In the genomic region with DNA sequence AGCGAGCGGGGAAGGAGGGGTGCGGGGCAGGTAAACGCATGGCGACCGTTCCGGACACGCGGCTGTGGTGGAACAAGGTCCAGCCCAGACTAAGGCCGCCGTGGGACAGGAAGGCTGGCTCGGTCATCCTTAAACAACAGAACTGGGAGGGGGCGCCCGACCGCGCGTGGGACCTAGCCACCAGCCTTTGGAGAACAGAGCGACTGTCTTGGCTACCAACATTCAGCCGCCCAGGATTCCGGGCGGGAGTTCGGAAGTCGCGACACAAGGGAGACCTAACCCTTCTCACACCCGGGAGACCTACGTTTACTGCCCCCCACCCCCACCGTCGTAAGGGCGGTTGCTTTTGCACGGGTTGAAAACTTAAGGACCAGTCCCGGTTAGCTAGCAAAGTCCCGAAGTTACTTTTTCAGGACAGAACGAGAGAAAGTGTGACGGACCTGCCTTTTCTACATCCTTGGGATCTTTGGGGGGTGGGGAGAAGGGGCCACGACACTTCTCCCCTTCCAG, we compare ENCODE assay signal across 7 mouse cellular contexts.
DNase-seq lines count a peak whose midpoint lies in the region; ATAC-seq and TF ChIP-seq lines count a peak whose summit lies in the region.
"Not testable (repeated sequence)": the region's sequence is repeated elsewhere in the genome, so short reads cannot be mapped to it uniquely, and the experiment has no call there.

No protein-coding gene starts in this region.

- H3K36me3 ChIP-seq in heart, embryonic 16.5 days (ENCODE audit: control insufficient read depth, insufficient read depth); kidney, adult 2 months (ENCODE audit: control insufficient read depth, insufficient read depth, low read length); limb, embryonic 14.5 days (ENCODE audit: control insufficient read depth, insufficient read depth, low read length); macrophage (ENCODE audit: inconsistent target): not testable (repeated sequence)

- H3K4me1 ChIP-seq in embryonic fibroblast, embryonic 13.5 days (ENCODE audit: control insufficient read depth, insufficient read depth, low read length); heart, embryonic 16.5 days (ENCODE audit: control insufficient read depth, insufficient read depth, low read length); kidney, adult 2 months (ENCODE audit: control insufficient read depth, insufficient read depth, low read length); limb, embryonic 14.5 days (ENCODE audit: control insufficient read depth, insufficient read depth, low read length): not testable (repeated sequence)

- peak overlapping the region; percentile 34 for H3K9ac ChIP-seq in heart, embryonic 16.5 days (ENCODE audit: low read length)
- peak overlapping the region; percentile 43 for H3K9ac ChIP-seq in limb, embryonic 14.5 days (ENCODE audit: low read depth, low read length, severe bottlenecking)

- not testable (repeated sequence) for H3K9me3 ChIP-seq in heart, embryonic 16.5 days (replicated peaks; ENCODE audit: control insufficient read depth, low read length); limb, embryonic 14.5 days (ENCODE audit: control insufficient read depth, low read length)

- not testable (repeated sequence) for TF ChIP-seq CTCF in embryonic fibroblast, embryonic 13.5 days (IDR thresholded peaks at IDR 0.05; ENCODE audit: borderline replicate concordance, insufficient read depth, low read length); kidney, adult 2 months (conservative IDR thresholded peaks at IDR 0.05; ENCODE audit: insufficient read depth, insufficient read length, low read depth, low read length)

- H3K4me3 ChIP-seq in embryonic fibroblast, embryonic 13.5 days (ENCODE audit: insufficient read depth, low read length): peak overlapping the region; percentile 63
- H3K4me3 ChIP-seq in heart, embryonic 16.5 days (ENCODE audit: low read length): peak overlapping the region; percentile 62
- H3K4me3 ChIP-seq in kidney, adult 2 months (ENCODE audit: insufficient read depth, low read depth, low read length): peak overlapping the region; percentile 68
- peak overlapping the region; percentile 51 for H3K4me3 ChIP-seq in limb, embryonic 14.5 days (replicated peaks; ENCODE audit: low read length)
- H3K4me3 ChIP-seq in macrophage (ENCODE audit: inconsistent target): peak overlapping the region; percentile 26; the same call in 1 of the 2 replicates

- WGBS in heart, embryonic 16.5 days: 2% methylated on average over 35 of the region's 35 CpGs
- WGBS in kidney, adult 2 months: 1% methylated on average over 35 of the region's 35 CpGs
- 3% methylated on average over 34 of the region's 35 CpGs for WGBS in limb, embryonic 14.5 days
- 4% methylated on average over 35 of the region's 35 CpGs for WGBS in macrophage (ENCODE audit: missing documents)

- H3K79me2 ChIP-seq in macrophage (ENCODE audit: inconsistent target): not testable (repeated sequence)

- H3K4me2 ChIP-seq in heart, embryonic 16.5 days (ENCODE audit: low read depth, low read length): peak overlapping the region; percentile 99
- peak overlapping the region; percentile 99 for H3K4me2 ChIP-seq in limb, embryonic 14.5 days (replicated peaks; ENCODE audit: low read depth, low read length, severe bottlenecking)

- not testable (repeated sequence) for TF ChIP-seq POLR2A in embryonic fibroblast, embryonic 13.5 days (IDR thresholded peaks at IDR 0.05; ENCODE audit: low read depth, low read length); kidney, adult 2 months (IDR thresholded peaks at IDR 0.05; ENCODE audit: low read depth, low read length); limb, embryonic 14.5 days (IDR thresholded peaks at IDR 0.05; ENCODE audit: borderline replicate concordance, extremely low read depth, insufficient read depth, insufficient read length)

- ATAC-seq in heart, embryonic 16.5 days (replicated peaks; ENCODE audit: extremely low read depth, insufficient read depth, low FRiP score); limb, embryonic 14.5 days (ENCODE audit: low FRiP score, low read depth): not testable (repeated sequence)

- H3K27me3 ChIP-seq in heart, embryonic 16.5 days (ENCODE audit: control insufficient read depth, insufficient read depth, low read length): peaks cover 30% of the 10 kb centered on the region
- H3K27me3 ChIP-seq in kidney, adult 2 months (replicated peaks; ENCODE audit: control insufficient read depth, insufficient read depth, low read length): not testable (repeated sequence)
- H3K27me3 ChIP-seq in limb, embryonic 14.5 days (ENCODE audit: control insufficient read depth, insufficient read depth, low read length): peaks cover 38% of the 10 kb centered on the region

- H3K27ac ChIP-seq in embryonic fibroblast, embryonic 13.5 days (ENCODE audit: insufficient read depth, low read length); heart, embryonic 16.5 days (ENCODE audit: low read length); kidney, adult 2 months (ENCODE audit: insufficient read depth, low read depth, low read length); limb, embryonic 14.5 days (replicated peaks; ENCODE audit: low read depth, low read length); macrophage: not testable (repeated sequence)

- DNase-seq in cerebellum, adult 11-12 months: peak; percentile 20
- DNase-seq in kidney, adult 2 months: peak; percentile 41
- not testable (repeated sequence) for DNase-seq in limb, embryonic 14.5 days (ENCODE audit: low spot score)
- DNase-seq in ovary, postnatal 10 days (ENCODE audit: low spot score): peak; percentile 9
